Mouse (Mus musculus): Measurements from ENCODE around the gene Raver1.

Raver1 gene

GRCm38 (mm10) chr9:21041308-21041707 lies 50.5 kb downstream of the Raver1 start:
- DNase-seq (ENCODE audit: low spot score): no peak

GRCm38 (mm10) chr9:21039779-21040178 lies 52.0 kb downstream of the Raver1 start:
- peak; percentile 50 for DNase-seq (ENCODE audit: low spot score)

- DNase-seq (ENCODE audit: low spot score): no peak
These were observed 54.3 kb downstream of the Raver1 start for GRCm38 (mm10) chr9:21037481-21037891.

- no peak for DNase-seq (ENCODE audit: low spot score)
These were observed 55.1 kb downstream of the Raver1 start for GRCm38 (mm10) chr9:21036666-21037065.

- DNase-seq (ENCODE audit: low spot score): no peak
These were observed 55.6 kb downstream of the Raver1 start for GRCm38 (mm10) chr9:21036161-21036560.

- DNase-seq (ENCODE audit: low spot score): no peak
These were observed 56.2 kb downstream of the Raver1 start for GRCm38 (mm10) chr9:21035586-21035985.

- DNase-seq (ENCODE audit: low spot score): no peak
These were observed 57.2 kb downstream of the Raver1 start for GRCm38 (mm10) chr9:21034481-21035085.

GRCm38 (mm10) chr9:21033136-21033535 lies 58.7 kb downstream of the Raver1 start:
- peak; percentile 90 for DNase-seq (ENCODE audit: low spot score)

GRCm38 (mm10) chr9:21032491-21032890 lies 59.3 kb downstream of the Raver1 start:
- no peak for DNase-seq (ENCODE audit: low spot score)

- DNase-seq (ENCODE audit: low spot score): no peak
These were observed 59.9 kb downstream of the Raver1 start, which contains the start of gene Icam5 for GRCm38 (mm10) chr9:21031896-21032351. TSS of gene Icam5 (plus strand) at chr9:21032073.

- peak; percentile 53 for DNase-seq (ENCODE audit: low spot score)
These were observed 60.4 kb downstream of the Raver1 start for GRCm38 (mm10) chr9:21031251-21031895.

- peak; percentile 97 for DNase-seq (ENCODE audit: low spot score)
These were observed 61.0 kb downstream of the Raver1 start for GRCm38 (mm10) chr9:21030781-21031250.

GRCm38 (mm10) chr9:21030055-21030600 lies 61.7 kb downstream of the Raver1 start:
- DNase-seq (ENCODE audit: low spot score): no peak

- DNase-seq (ENCODE audit: low spot score): peak; percentile 91
These were observed 62.3 kb downstream of the Raver1 start, which contains the start of gene Icam4 for GRCm38 (mm10) chr9:21029291-21030054. TSS of gene Icam4 (plus strand) at chr9:21029373.

GRCm38 (mm10) chr9:21028560-21029110 lies 63.2 kb downstream of the Raver1 start:
- DNase-seq (ENCODE audit: low spot score): no peak

GRCm38 (mm10) chr9:21027774-21028290 lies 64.0 kb downstream of the Raver1 start:
- no peak for DNase-seq (ENCODE audit: low spot score)

- no peak for DNase-seq (ENCODE audit: low spot score)
These were observed 65.0 kb downstream of the Raver1 start for GRCm38 (mm10) chr9:21026849-21027248.

GRCm38 (mm10) chr9:21025258-21025810 lies 66.5 kb downstream of the Raver1 start:
- DNase-seq (ENCODE audit: low spot score): no peak
